Mouse (Mus musculus): ENCODE measurements at regions not wholly inside any gene's neighbourhood (a gene's known extent, or its start where the extent isn't known, plus 50 kb on each side); places are given as distances from the start of the nearest gene placed in this dataset.

DNA sequence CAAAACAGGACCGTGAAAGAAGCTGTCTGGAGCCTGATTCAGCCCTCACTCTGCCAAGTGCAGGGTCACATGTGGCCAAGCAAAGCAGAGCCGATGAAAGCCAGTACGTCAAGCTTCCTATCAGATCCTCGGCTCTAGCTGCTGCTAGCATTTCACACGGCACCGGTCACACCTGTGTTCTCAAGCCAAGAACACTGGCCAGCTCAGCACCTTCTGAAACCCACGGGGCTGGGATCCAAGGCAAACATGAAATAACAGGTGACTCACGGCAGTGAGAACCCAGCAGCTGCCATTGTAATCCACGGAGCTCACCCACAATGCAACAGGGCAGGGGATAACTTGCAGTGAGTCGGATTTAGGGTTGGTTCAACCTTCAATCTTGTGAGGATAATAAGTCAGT lies 427.3 kb upstream of the Jarid2 start:
- Histone ChIP-seq H3K4me3 (replicated peaks; ENCODE audit: low read length) (no peak overlapping the region), H3K4me1 (replicated peaks; ENCODE audit: low read depth, low read length) (peaks cover 2% of the 10 kb centered on the region; the same call in 1 of the 2 replicates), H3K27me3 (ENCODE audit: insufficient read depth, low read length) (no peaks in the 10 kb centered on the region), H3K9me3 (ENCODE audit: low read length) (peaks cover 23% of the 10 kb centered on the region), H3K36me3 (ENCODE audit: insufficient read depth, low read length) (no peaks in the 10 kb centered on the region)
- TF ChIP-seq POU5F1 (IDR thresholded peaks at IDR 0.05; ENCODE audit: borderline replicate concordance, low read length) (no peak), CTCF (conservative IDR thresholded peaks at IDR 0.05; ENCODE audit: low read length) (no peak), NANOG (IDR thresholded peaks at IDR 0.05; ENCODE audit: borderline replicate concordance, low read length) (no peak)

DNA sequence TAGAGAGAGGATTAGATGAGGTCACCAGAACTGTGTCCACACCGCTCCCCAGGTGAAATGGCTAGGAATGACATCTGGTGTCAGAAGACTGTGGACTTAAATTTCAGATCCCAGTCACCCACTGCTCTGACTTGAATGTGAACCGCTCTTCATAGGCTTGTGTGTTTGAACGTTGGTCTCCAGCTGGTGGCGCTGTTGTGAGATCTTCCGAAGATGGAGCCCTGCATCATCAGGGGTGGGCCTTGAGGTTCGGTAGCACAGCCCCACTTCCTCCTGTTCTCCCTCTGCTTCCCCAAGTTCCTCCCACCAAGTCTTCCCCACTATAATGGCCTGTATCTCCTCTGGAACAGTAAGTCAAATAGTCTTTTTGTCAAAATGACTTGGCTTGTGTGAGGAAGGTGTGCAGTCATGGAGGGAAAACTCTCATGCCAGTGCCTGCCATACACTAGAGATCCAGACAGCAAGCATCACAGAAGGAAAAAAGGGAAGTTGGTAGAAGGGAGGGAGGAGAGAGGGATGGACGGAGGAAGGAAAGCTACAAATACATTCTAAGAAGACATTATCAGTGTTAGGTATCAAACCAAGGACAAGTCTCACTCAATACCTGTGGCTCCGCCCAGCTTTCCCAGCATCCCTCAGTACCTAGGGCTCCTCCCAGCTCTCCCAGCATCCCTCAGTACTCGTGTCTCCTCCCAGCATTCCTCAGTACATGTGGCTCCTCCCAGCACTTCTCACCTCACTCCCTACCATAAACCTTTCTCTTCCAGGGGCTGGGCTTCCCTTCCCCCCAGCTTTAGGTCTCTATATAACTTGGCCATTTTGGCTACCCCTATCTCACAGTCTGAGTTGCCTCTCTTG lies 423.9 kb upstream of the Jarid2 start:
- TF ChIP-seq POU5F1 (IDR thresholded peaks at IDR 0.05; ENCODE audit: borderline replicate concordance, low read length) (no peak), NANOG (IDR thresholded peaks at IDR 0.05; ENCODE audit: borderline replicate concordance, low read length) (no peak), CTCF (conservative IDR thresholded peaks at IDR 0.05; ENCODE audit: low read length) (0 out of 2 replicates have a peak, but pooled peaks have one; percentile 3)
- Histone ChIP-seq H3K27me3 (ENCODE audit: insufficient read depth, low read length) (peaks cover 11% of the 10 kb centered on the region), H3K36me3 (ENCODE audit: insufficient read depth, low read length) (no peaks in the 10 kb centered on the region), H3K9me3 (ENCODE audit: low read length) (peaks cover 18% of the 10 kb centered on the region), H3K4me3 (replicated peaks; ENCODE audit: low read length) (no peak overlapping the region), H3K4me1 (replicated peaks; ENCODE audit: low read depth, low read length) (peaks cover 12% of the 10 kb centered on the region; the same call in 1 of the 2 replicates)

GRCm38 (mm10) chr13:44306275-44307050 lies 422.8 kb upstream of the Jarid2 start:
- Histone ChIP-seq H3K9me3 (ENCODE audit: low read length) (peaks cover 18% of the 10 kb centered on the region), H3K4me1 (replicated peaks; ENCODE audit: low read depth, low read length) (peaks cover 12% of the 10 kb centered on the region; the same call in 1 of the 2 replicates), H3K27me3 (ENCODE audit: insufficient read depth, low read length) (peaks cover 11% of the 10 kb centered on the region), H3K4me3 (replicated peaks; ENCODE audit: low read length) (no peak overlapping the region), H3K36me3 (ENCODE audit: insufficient read depth, low read length) (no peaks in the 10 kb centered on the region)
- TF ChIP-seq CTCF (conservative IDR thresholded peaks at IDR 0.05; ENCODE audit: low read length) (no peak), POU5F1 (IDR thresholded peaks at IDR 0.05; ENCODE audit: borderline replicate concordance, low read length) (no peak), NANOG (IDR thresholded peaks at IDR 0.05; ENCODE audit: borderline replicate concordance, low read length) (no peak)

GRCm38 (mm10) chr13:44308227-44308626 lies 421.0 kb upstream of the Jarid2 start:
- Histone ChIP-seq H3K27me3 (ENCODE audit: insufficient read depth, low read length) (peaks cover 11% of the 10 kb centered on the region), H3K36me3 (ENCODE audit: insufficient read depth, low read length) (no peaks in the 10 kb centered on the region), H3K9me3 (ENCODE audit: low read length) (peaks cover 18% of the 10 kb centered on the region), H3K4me1 (replicated peaks; ENCODE audit: low read depth, low read length) (peaks cover 10% of the 10 kb centered on the region; the same call in 1 of the 2 replicates), H3K4me3 (replicated peaks; ENCODE audit: low read length) (no peak overlapping the region)
- TF ChIP-seq NANOG (IDR thresholded peaks at IDR 0.05; ENCODE audit: borderline replicate concordance, low read length) (no peak), CTCF (conservative IDR thresholded peaks at IDR 0.05; ENCODE audit: low read length) (no peak), POU5F1 (IDR thresholded peaks at IDR 0.05; ENCODE audit: borderline replicate concordance, low read length) (no peak)

GRCm38 (mm10) chr13:44312237-44312636 lies 417.0 kb upstream of the Jarid2 start:
- Histone ChIP-seq H3K4me3 (replicated peaks; ENCODE audit: low read length) (no peak overlapping the region), H3K9me3 (ENCODE audit: low read length) (no peaks in the 10 kb centered on the region; the same call in 1 of the 2 replicates), H3K36me3 (ENCODE audit: insufficient read depth, low read length) (no peaks in the 10 kb centered on the region), H3K4me1 (replicated peaks; ENCODE audit: low read depth, low read length) (peaks cover 15% of the 10 kb centered on the region), H3K27me3 (ENCODE audit: insufficient read depth, low read length) (peaks cover 8% of the 10 kb centered on the region)
- TF ChIP-seq NANOG (IDR thresholded peaks at IDR 0.05; ENCODE audit: borderline replicate concordance, low read length) = no peak
- TF ChIP-seq POU5F1 (IDR thresholded peaks at IDR 0.05; ENCODE audit: borderline replicate concordance, low read length) = no peak
- no peak for TF ChIP-seq CTCF (conservative IDR thresholded peaks at IDR 0.05; ENCODE audit: low read length)

GRCm38 (mm10) chr13:44316747-44317446 lies 412.4 kb upstream of the Jarid2 start:
- H3K27me3 ChIP-seq (ENCODE audit: insufficient read depth, low read length) = no peaks in the 10 kb centered on the region
- no peak overlapping the region for H3K4me3 ChIP-seq (replicated peaks; ENCODE audit: low read length)
- H3K36me3 ChIP-seq (ENCODE audit: insufficient read depth, low read length) = no peaks in the 10 kb centered on the region
- H3K9me3 ChIP-seq (ENCODE audit: low read length) = no peaks in the 10 kb centered on the region; the same call in 1 of the 2 replicates
- TF ChIP-seq NANOG (IDR thresholded peaks at IDR 0.05; ENCODE audit: borderline replicate concordance, low read length) (no peak), POU5F1 (IDR thresholded peaks at IDR 0.05; ENCODE audit: borderline replicate concordance, low read length) (no peak), CTCF (conservative IDR thresholded peaks at IDR 0.05; ENCODE audit: low read length) (no peak)
- H3K4me1 ChIP-seq (replicated peaks; ENCODE audit: low read depth, low read length) = peaks cover 14% of the 10 kb centered on the region

GRCm38 (mm10) chr13:44317596-44317995 lies 411.7 kb upstream of the Jarid2 start:
- H3K9me3 ChIP-seq (ENCODE audit: low read length) = no peaks in the 10 kb centered on the region; the same call in 1 of the 2 replicates
- TF ChIP-seq POU5F1 (IDR thresholded peaks at IDR 0.05; ENCODE audit: borderline replicate concordance, low read length) (no peak), NANOG (IDR thresholded peaks at IDR 0.05; ENCODE audit: borderline replicate concordance, low read length) (no peak), CTCF (conservative IDR thresholded peaks at IDR 0.05; ENCODE audit: low read length) (no peak)
- H3K4me3 ChIP-seq (replicated peaks; ENCODE audit: low read length) = no peak overlapping the region
- H3K27me3 ChIP-seq (ENCODE audit: insufficient read depth, low read length) = no peaks in the 10 kb centered on the region
- H3K4me1 ChIP-seq (replicated peaks; ENCODE audit: low read depth, low read length) = peaks cover 14% of the 10 kb centered on the region
- H3K36me3 ChIP-seq (ENCODE audit: insufficient read depth, low read length) = no peaks in the 10 kb centered on the region

Data from E14TG2a.4 (cell line).